Mouse (Mus musculus) midbrain, embryonic 12.5 days (tissue): ENCODE measurements at regions not wholly inside any gene's neighbourhood (a gene's known extent, or its start where the extent isn't known, plus 50 kb on each side); places are given as distances from the start of the nearest gene placed in this dataset.
"Not testable (repeated sequence)": the region's sequence is repeated elsewhere in the genome, so short reads cannot be mapped to it uniquely, and the experiment has no call there.

ENCODE experiments used
- ATAC-seq: fragments of 200-750 bp; cut with Nextera tagmentation; 2 replicates; pipeline ENCODE4 v1.8.0; 2017; ENCODE audit warnings: low read depth, moderate TSS enrichment, moderate library complexity; ENCODE audit not compliant: low FRiP score
- H3K27ac ChIP-seq: fragments of 300-500 bp; sonication (generic); replicated peaks from 2 replicates; pipeline ENCODE4 v1.5.1; 2016; ENCODE audit warnings: mild to moderate bottlenecking
- H3K27me3 ChIP-seq: fragments of 300-500 bp; sonication (generic); 2 replicates; pipeline ENCODE4 v1.6.1; 2016; ENCODE audit warnings: mild to moderate bottlenecking
- H3K36me3 ChIP-seq: fragments of 300-500 bp; sonication (generic); 2 replicates; pipeline ENCODE4 v1.6.1; 2016
- H3K4me1 ChIP-seq: fragments of 300-500 bp; sonication (generic); 2 replicates; pipeline ENCODE4 v1.6.1; 2016
- H3K4me2 ChIP-seq: fragments of 300-500 bp; sonication (generic); replicated peaks from 2 replicates; pipeline ENCODE4 v1.6.1; 2016; ENCODE audit warnings: mild to moderate bottlenecking, moderate library complexity
- H3K4me3 ChIP-seq: fragments of 300-500 bp; sonication (generic); 2 replicates; pipeline ENCODE4 v1.5.1; 2016; ENCODE audit warnings: mild to moderate bottlenecking
- H3K9ac ChIP-seq: fragments of 300-500 bp; sonication (generic); replicated peaks from 2 replicates; pipeline ENCODE4 v1.6.1; 2016; ENCODE audit warnings: mild to moderate bottlenecking, moderate library complexity
- H3K9me3 ChIP-seq: fragments of 300-500 bp; sonication (generic); 2 replicates; pipeline ENCODE4 v1.6.1; 2016; ENCODE audit warnings: mild to moderate bottlenecking
- WGBS: fragments of 180-500 bp; shearing (Covaris S2); methylation state at CpG from one replicate; pipeline ENCODE4 v1.1.7; 2016; 5-methylcytosine and 5-hydroxymethylcytosine counted together

DNA sequence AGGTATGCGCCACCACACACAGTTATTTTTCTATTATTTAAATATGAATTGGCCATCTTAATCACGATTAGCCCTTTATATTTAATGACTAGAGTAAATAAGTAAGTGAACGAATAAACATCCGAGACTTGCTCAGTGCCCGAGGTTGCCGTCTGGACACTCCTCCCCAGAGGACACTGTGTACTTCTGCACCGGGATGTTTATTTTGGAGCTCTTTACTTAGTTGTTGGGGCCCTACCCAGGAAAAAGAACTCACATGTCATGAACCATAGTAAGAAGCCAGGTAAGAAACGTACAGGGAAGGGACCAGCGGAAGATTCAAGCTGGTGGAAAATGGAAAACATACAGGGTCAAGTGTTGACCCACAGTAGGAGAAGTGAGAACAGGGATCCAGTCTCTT is 89.0 kb downstream of the Akr1d1 start:
- H3K9ac ChIP-seq, result no peak overlapping the region
- H3K27me3 ChIP-seq, result no peaks in the 10 kb centered on the region
- no peak overlapping the region for H3K4me3 ChIP-seq
- no peaks in the 10 kb centered on the region for H3K4me1 ChIP-seq
- 90% methylated on average over 9 of the region's 9 CpGs for WGBS
- ATAC-seq, result no peak
- no peak overlapping the region for H3K27ac ChIP-seq
- no peaks in the 10 kb centered on the region for H3K36me3 ChIP-seq
- no peaks in the 10 kb centered on the region for H3K9me3 ChIP-seq
- no peak overlapping the region for H3K4me2 ChIP-seq

DNA sequence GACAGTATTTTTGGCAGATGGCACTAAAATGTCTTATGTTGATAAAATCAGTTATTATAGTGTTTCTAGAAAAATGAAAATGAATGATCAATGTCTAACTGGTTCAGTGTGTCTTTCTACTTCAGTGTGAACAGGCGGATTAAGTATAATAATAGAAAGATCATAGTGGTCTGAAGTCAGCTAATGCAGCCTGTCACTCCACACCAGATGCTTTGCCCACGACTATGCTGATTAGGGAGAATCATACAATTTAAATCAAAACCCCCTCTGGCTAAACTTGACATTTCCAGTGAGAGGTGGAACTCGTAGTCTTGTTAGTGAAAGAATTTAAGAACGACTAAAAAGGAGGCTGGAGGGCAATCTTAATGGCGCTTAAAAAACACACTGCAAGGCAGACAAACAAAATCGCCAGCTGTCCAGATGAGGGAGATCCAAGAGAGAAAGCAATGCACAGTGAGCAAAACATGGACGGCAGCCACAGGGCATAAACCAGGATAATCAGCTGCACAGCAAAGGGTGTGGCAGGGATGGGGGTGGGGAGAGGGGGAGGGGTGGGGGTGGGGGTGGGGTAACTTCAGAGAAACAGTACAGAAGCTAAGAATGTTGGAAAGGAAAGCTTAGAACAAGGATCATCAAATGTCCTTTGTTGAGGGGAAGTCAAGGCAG is 91.5 kb downstream of the Akr1d1 start:
- Histone ChIP-seq H3K27me3 (no peaks in the 10 kb centered on the region), H3K36me3 (no peaks in the 10 kb centered on the region), H3K4me2 (no peak overlapping the region), H3K9ac (no peak overlapping the region), H3K9me3 (no peaks in the 10 kb centered on the region), H3K4me1 (no peaks in the 10 kb centered on the region), H3K4me3 (no peak overlapping the region), H3K27ac (0 out of 2 replicates have a peak overlapping the region, but pooled peaks have one; percentile 20)
- ATAC-seq, result peak; percentile 86
- 37% methylated on average over 7 of the region's 7 CpGs for WGBS

DNA sequence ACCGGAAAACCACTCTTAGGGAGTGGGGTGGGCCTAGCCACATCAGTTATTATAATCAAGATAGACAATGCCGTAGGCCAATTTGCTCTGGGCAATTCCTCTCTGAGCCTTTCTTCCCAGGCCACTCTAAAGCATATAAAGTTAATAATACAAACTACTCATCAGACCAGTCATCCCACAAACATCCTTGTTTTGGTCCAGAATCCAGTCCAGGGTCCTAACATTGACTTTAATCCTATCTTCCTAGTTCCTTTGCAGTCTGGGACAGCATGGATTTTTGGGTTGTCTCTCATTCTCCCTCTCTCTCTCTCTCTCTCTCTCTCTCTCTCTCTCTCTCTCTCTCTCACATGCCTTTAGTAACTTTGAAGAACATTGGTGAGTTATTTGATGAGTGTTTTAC is 92.3 kb downstream of the Akr1d1 start:
- Histone ChIP-seq H3K4me3 (no peak overlapping the region), H3K27me3 (no peaks in the 10 kb centered on the region), H3K4me1 (no peaks in the 10 kb centered on the region), H3K9me3 (no peaks in the 10 kb centered on the region), H3K9ac (no peak overlapping the region), H3K36me3 (no peaks in the 10 kb centered on the region), H3K4me2 (no peak overlapping the region), H3K27ac (0 out of 2 replicates have a peak overlapping the region, but pooled peaks have one; percentile 20)
- ATAC-seq, result no peak
- WGBS, result 89% methylated on average over 2 of the region's 2 CpGs

DNA sequence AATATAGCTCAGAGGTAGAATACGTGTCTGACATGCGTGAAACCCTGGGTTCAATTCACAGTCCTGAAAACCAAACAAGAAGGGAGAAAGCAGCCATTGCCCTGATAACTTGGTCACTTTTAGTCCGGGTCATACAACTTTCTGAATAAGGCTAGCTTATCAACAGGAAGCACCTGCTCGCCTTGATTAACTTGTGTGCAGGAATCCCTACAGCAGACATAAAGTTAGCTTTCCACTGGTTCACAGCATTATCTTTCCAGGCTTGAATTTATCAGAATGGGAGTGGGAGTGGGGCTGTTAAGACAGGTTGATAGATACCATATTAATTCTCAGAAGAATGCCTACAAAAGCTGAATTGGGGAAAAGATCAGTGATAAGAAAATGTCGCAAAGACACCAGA is 97.2 kb downstream of the Akr1d1 start:
- H3K9ac ChIP-seq, result no peak overlapping the region
- H3K27ac ChIP-seq, result no peak overlapping the region
- no peak overlapping the region for H3K4me2 ChIP-seq
- no peaks in the 10 kb centered on the region for H3K9me3 ChIP-seq
- no peak for ATAC-seq
- H3K4me1 ChIP-seq, result no peaks in the 10 kb centered on the region
- H3K4me3 ChIP-seq, result no peak overlapping the region
- no peaks in the 10 kb centered on the region for H3K36me3 ChIP-seq
- no peaks in the 10 kb centered on the region for H3K27me3 ChIP-seq
- 87% methylated on average over 5 of the region's 5 CpGs for WGBS

DNA sequence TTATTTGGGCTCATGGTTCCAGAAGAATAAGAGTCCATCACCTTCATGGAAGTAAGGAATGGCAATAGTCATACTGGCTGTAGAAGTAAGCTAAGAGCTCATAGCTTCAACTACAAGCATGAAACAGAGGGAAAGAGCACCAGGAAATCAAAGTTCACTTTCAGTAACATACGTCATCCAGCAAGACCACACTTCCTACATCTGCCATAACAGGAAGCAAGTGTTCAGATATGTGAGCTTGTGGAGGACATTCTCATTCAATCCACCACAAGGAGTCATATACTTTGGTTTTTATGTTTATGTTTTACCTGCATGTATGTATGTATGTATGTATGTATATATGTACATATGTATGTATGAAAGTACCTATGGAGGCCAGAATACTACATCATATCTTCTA is 104.0 kb downstream of the Akr1d1 start:
- H3K9me3 ChIP-seq, result no peaks in the 10 kb centered on the region
- no peaks in the 10 kb centered on the region for H3K27me3 ChIP-seq
- no peaks in the 10 kb centered on the region for H3K36me3 ChIP-seq
- H3K27ac ChIP-seq, result no peak overlapping the region
- H3K4me3 ChIP-seq, result no peak overlapping the region
- no peak overlapping the region for H3K4me2 ChIP-seq
- ATAC-seq, result no peak
- no peaks in the 10 kb centered on the region for H3K4me1 ChIP-seq
- H3K9ac ChIP-seq, result no peak overlapping the region
- 97% methylated on average over 1 of the region's 1 CpGs for WGBS

DNA sequence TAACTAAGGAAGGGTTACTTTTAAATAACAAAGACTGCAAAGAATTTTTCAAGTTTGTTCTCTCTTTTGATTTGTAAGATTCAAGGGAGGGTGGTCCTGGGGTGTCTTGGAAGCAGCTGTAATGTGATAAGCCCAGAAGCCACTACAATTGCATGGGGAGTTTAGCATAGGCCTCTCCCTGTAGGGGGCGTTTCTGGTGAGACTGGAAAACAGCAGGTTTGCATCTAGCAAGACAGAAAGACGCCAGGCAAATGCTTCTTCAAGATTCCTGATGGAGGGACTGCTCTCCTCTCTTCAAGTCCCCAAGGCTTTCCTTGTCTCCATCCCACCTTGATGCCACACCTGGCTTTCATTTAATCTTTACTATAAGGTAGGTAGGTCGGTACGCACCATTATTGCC is 112.1 kb downstream of the Akr1d1 start:
- 27% methylated on average over 4 of the region's 4 CpGs for WGBS
- peak overlapping the region; percentile 46 for H3K4me2 ChIP-seq

DNA sequence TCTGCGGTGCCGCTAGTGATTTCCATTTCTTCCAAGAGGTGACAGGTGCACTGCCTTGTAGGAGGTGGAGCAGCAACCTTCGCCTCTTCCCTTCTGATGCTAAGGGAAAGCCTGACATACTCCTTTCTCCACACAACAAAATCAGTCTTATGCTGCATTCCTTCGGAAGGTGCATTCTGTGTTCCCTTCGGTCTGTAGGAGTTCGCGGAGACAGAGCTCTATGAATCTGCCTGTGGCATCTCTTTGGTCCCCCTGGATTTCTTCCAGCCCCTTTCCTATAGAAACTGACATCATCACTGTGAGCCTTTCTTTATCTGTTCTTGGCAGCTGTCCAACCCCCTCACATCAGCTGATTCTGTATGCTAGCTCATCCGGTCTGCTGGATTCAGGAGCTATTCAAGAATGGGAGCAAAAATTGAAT is 112.7 kb downstream of the Akr1d1 start:
- Histone ChIP-seq H3K4me3 (peak overlapping the region; percentile 15), H3K4me2 (peak overlapping the region; percentile 46), H3K27ac (peak overlapping the region; percentile 89), H3K4me1 (peaks cover 21% of the 10 kb centered on the region), H3K36me3 (no peaks in the 10 kb centered on the region), H3K27me3 (no peaks in the 10 kb centered on the region), H3K9ac (0 out of 2 replicates have a peak overlapping the region, but pooled peaks have one; percentile 24), H3K9me3 (no peaks in the 10 kb centered on the region)
- ATAC-seq, result peak; percentile 90
- 21% methylated on average over 8 of the region's 8 CpGs for WGBS

More for the DNA sequence above, 112.1 kb downstream of the Akr1d1 start:
- no peak overlapping the region for H3K4me3 ChIP-seq
- no peaks in the 10 kb centered on the region for H3K27me3 ChIP-seq
- H3K27ac ChIP-seq, result peak overlapping the region; percentile 89
- H3K9ac ChIP-seq, result no peak overlapping the region
- peaks cover 21% of the 10 kb centered on the region for H3K4me1 ChIP-seq
- no peaks in the 10 kb centered on the region for H3K36me3 ChIP-seq
- no peak for ATAC-seq
- no peaks in the 10 kb centered on the region for H3K9me3 ChIP-seq

DNA sequence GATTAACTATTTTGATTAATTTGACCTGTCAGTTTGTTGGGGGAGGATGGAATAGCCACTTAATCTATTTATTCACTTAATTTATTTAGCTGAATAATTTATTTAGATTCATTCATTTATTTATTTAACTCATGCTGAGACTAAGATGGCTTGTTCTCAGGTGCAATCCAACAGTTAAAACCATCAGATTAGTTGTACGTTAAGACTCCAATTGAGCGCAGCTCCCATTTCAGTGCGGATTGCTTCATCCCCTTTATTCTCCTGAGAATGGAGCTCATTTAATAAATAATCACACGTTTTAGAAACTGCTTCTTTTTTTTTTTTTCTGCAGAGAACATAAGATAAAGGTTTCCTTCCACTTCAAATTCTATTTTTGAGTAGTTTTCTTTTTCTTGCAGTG is 113.2 kb downstream of the Akr1d1 start:
- H3K9ac ChIP-seq, result no peak overlapping the region
- WGBS, result 23% methylated on average over 4 of the region's 4 CpGs
- peaks cover 21% of the 10 kb centered on the region for H3K4me1 ChIP-seq
- H3K4me3 ChIP-seq, result no peak overlapping the region
- peak overlapping the region; percentile 89 for H3K27ac ChIP-seq
- no peaks in the 10 kb centered on the region for H3K36me3 ChIP-seq
- no peaks in the 10 kb centered on the region for H3K27me3 ChIP-seq
- H3K9me3 ChIP-seq, result no peaks in the 10 kb centered on the region
- peak overlapping the region; percentile 46 for H3K4me2 ChIP-seq
- peak; percentile 64 for ATAC-seq

DNA sequence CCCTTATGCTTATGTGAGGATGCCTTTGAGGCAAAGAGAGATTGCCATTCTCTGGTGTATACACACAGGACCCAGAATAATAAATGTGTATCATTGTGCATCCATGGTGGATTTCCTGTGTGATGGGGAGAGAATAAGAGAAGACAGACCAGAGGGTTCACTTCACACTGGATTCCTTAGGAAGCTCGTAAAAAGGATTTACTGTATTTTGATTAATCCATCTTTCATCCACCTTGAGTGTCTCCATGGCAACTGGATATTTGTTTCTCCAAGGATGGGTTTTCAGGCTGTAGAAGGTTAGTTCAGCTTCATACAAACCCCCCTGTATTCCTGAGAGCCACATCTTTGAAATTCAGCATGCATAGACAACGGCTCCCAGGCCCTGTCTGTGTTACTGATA is 113.7 kb downstream of the Akr1d1 start:
- ATAC-seq, result peak; percentile 65
- H3K4me3 ChIP-seq, result no peak overlapping the region
- H3K9me3 ChIP-seq, result no peaks in the 10 kb centered on the region
- H3K4me1 ChIP-seq, result peaks cover 21% of the 10 kb centered on the region
- no peaks in the 10 kb centered on the region for H3K27me3 ChIP-seq
- WGBS, result 39% methylated on average over 2 of the region's 2 CpGs
- peak overlapping the region; percentile 89 for H3K27ac ChIP-seq
- no peaks in the 10 kb centered on the region for H3K36me3 ChIP-seq
- H3K4me2 ChIP-seq, result no peak overlapping the region
- H3K9ac ChIP-seq, result no peak overlapping the region

DNA sequence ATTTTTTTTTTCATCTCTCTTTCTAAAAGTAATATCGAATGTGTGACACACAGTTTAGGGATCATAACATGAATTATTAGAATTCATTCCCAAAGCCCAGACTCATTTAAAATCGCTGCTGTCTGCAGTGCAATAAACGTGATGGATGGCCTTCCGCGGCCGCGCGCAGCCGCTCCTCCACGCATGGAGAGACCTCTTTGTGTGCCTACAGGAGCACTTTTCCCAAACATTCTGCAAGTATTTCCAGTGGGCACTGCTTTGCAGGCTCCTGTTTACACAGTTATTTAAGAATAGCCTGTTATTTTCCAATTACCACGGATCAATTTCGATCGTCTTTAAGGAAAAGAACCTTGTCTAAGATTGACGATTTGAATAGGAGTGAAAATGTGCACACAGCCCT is 115.6 kb downstream of the Akr1d1 start:
- Histone ChIP-seq H3K9ac (no peak overlapping the region), H3K4me3 (no peak overlapping the region), H3K9me3 (no peaks in the 10 kb centered on the region), H3K27me3 (no peaks in the 10 kb centered on the region), H3K36me3 (no peaks in the 10 kb centered on the region), H3K4me1 (peaks cover 21% of the 10 kb centered on the region), H3K27ac (no peak overlapping the region), H3K4me2 (no peak overlapping the region)
- WGBS, result 87% methylated on average over 14 of the region's 14 CpGs
- ATAC-seq, result no peak

DNA sequence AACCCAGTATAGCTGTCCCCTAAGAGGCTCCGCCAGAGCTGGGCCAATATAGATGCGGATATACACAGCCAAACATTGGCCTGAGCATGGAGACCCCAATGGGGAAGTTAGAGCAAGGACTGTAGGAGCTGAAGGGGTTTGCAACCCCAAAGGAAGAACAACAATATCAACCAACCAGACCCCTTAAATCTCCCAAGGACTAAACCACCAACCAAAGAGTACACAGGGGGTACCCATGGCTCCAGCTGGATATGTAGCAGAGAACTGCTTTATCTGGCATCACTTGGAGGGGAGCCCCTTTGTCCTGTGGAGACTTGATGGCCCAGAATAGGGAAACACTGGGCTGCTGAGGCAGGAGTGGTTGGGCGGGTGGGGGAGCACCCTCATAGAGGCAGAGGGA is 127.3 kb downstream of the Akr1d1 start:
- not testable (repeated sequence) for H3K4me3 ChIP-seq, H3K27ac ChIP-seq, H3K9ac ChIP-seq, H3K4me2 ChIP-seq, H3K27me3 ChIP-seq, H3K4me1 ChIP-seq, H3K36me3 ChIP-seq, H3K9me3 ChIP-seq
- ATAC-seq, result 0 out of 2 replicates have a peak, but pooled peaks have one; percentile 30
- 94% methylated on average over 3 of the region's 3 CpGs for WGBS

DNA sequence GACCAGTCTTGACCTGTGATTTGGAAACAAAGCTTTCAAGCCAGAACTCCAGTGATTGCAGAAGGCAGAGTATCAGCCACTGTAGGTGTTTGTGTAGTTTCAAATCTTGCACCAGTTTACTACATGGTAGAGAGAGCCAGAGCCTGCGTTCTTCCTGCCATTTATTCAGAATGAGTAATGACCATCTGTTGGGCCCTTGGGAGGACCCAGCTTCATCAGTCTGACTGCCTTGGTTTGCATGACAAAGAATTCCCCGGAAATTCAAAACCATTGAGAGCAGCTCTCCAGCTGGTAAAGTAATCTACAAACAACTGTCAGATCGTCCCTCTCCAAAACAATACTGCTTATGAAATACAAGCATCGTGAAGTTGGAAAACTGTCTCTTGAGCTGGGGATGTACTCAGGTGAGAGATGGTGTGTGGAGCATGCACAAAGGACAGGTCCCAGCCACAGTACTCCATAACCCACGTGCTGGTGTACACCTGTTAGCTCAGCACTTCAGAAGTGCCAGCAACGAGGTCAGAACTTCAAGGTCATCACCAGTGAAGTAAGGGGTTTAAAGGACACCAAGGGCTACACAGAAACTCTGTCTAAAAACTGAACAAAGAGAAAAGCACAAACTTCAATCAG is 128.2 kb downstream of the Akr1d1 start:
- no peak overlapping the region for H3K4me2 ChIP-seq
- H3K4me3 ChIP-seq, result no peak overlapping the region
- no peak overlapping the region for H3K9ac ChIP-seq
- H3K36me3 ChIP-seq, result no peaks in the 10 kb centered on the region
- H3K27me3 ChIP-seq, result no peaks in the 10 kb centered on the region
- H3K27ac ChIP-seq, result no peak overlapping the region
- peak; percentile 70 for ATAC-seq
- no peaks in the 10 kb centered on the region for H3K9me3 ChIP-seq
- 30% methylated on average over 6 of the region's 6 CpGs for WGBS
- peaks cover 8% of the 10 kb centered on the region; the same call in 1 of the 2 replicates for H3K4me1 ChIP-seq
